ENCODE assay signal across 11 mouse cellular contexts in the genomic region with DNA sequence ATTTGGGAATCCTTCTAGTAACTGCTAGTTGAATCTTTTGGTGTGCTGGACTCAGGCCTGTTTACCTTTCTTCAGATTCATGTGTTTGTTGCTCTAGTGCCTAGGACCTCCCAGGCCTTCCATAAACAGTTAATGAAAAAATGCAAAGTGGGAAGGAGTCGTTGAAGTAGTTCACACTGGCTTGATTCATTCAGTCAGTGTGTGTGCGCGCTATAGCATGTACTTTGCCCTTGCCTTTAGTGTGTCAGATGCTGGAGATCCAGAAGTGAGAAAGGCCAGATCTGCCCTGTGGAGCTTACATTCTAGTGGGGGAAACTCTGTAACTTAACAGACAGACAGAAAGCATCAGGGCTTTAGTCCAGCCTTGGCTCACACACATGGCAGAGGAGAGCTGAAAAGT. TPM values are rescaled to one million over a fixed set of nuclear protein-coding genes. Genes with fewer than 3 reads are reported as not detected.
"Had no signal": no experiment of that assay in that cellular context is flagged by ENCODE, and none has a peak within 500 bp of the region (broad histone marks: within the 10 kb centered on the region; RNA-seq: fewer than 3 reads in every experiment).

No protein-coding gene starts in this region.

- H3K4me2 ChIP-seq: liver, embryonic 13.5 days; lung, embryonic 15.5 days; midbrain, embryonic 13.5 days had no signal

- DNase-seq: right cerebral cortex, postnatal 25 days had no signal

- H3K4me3 ChIP-seq: liver, embryonic 13.5 days; lung, embryonic 15.5 days; midbrain, embryonic 13.5 days had no signal

- H3K9ac ChIP-seq: liver, embryonic 13.5 days; liver, postnatal 0 days; lung, embryonic 15.5 days; midbrain, embryonic 13.5 days had no signal

- H3K27ac ChIP-seq: liver, embryonic 13.5 days; lung, embryonic 15.5 days; midbrain, embryonic 13.5 days had no signal

- ATAC-seq: midbrain, embryonic 13.5 days had no signal

- H3K9me3 ChIP-seq: liver, embryonic 13.5 days; lung, embryonic 15.5 days; midbrain, embryonic 13.5 days had no signal

- H3K27me3 ChIP-seq: liver, embryonic 13.5 days; lung, embryonic 15.5 days; midbrain, embryonic 13.5 days had no signal

RNA-seq across cellular contexts. Expression of a gene that starts 24.9 kb away (rescaled TPM):
- polyA plus RNA-seq: kidney, embryonic 14.5 days; liver, embryonic 13.5 days; lung, embryonic 15.5 days; midbrain, embryonic 13.5 days; midbrain, postnatal 0 days; small intestine, adult 2 months; testis, adult 2 months; thymus, adult 2 months had no signal

RNA-seq across cellular contexts. Expression of a gene that starts 28.5 kb away (rescaled TPM):
- polyA plus RNA-seq: liver, postnatal 0 days; midbrain, postnatal 0 days; small intestine, adult 2 months; testis, adult 2 months; thymus, adult 2 months; urinary bladder, adult 2 months had no signal
